Mouse (Mus musculus) thymus, adult 2 months (tissue): ENCODE measurements around the gene Slc8b1. TPM values are rescaled to one million over a fixed set of nuclear protein-coding genes. Genes with fewer than 3 reads are reported as not detected.

Source experiments
- DNase-seq: peaks from one replicate; pipeline ENCODE4 v3.0.0; 2021
- H3K27ac ChIP-seq: fragments of 200-500 bp; 2 replicates; pipeline ENCODE4 v1.5.1; 2012; ENCODE audit warnings: low read length, control low read depth; ENCODE audit not compliant: control insufficient read depth, insufficient read depth
- H3K27me3 ChIP-seq: fragments of 200-500 bp; 2 replicates; pipeline ENCODE4 v1.6.1; 2012; ENCODE audit warnings: mild to moderate bottlenecking, low read length, moderate library complexity, mixed read lengths; ENCODE audit not compliant: control insufficient read depth, insufficient read depth
- H3K36me3 ChIP-seq: fragments of 200-500 bp; 2 replicates; pipeline ENCODE4 v1.6.1; 2012; ENCODE audit warnings: mild to moderate bottlenecking, low read length, moderate library complexity; ENCODE audit not compliant: control insufficient read depth, insufficient read depth
- H3K4me1 ChIP-seq: fragments of 200-500 bp; replicated peaks from 2 replicates; pipeline ENCODE4 v1.6.1; 2012; ENCODE audit warnings: low read length; ENCODE audit not compliant: control insufficient read depth, insufficient read depth
- H3K4me3 ChIP-seq: fragments of 200-500 bp; 2 replicates; pipeline ENCODE4 v1.5.1; 2012; ENCODE audit warnings: mild to moderate bottlenecking, low read length, control low read depth, moderate library complexity; ENCODE audit not compliant: control insufficient read depth, insufficient read depth
- CTCF ChIP-seq: fragments of 200-500 bp; IDR thresholded peaks from 2 replicates; pipeline ENCODE4 v1.5.1; 2012; ENCODE audit warnings: mild to moderate bottlenecking, control low read depth, low read length, moderate library complexity, borderline replicate concordance; ENCODE audit not compliant: control insufficient read depth, poor library complexity, insufficient read depth; ENCODE audit errors: extremely low read depth
- POLR2A ChIP-seq: fragments of 200-500 bp; IDR thresholded peaks from 2 replicates; pipeline ENCODE4 v1.6.1; 2012; ENCODE audit warnings: mild to moderate bottlenecking, low read length, control low read depth, moderate library complexity; ENCODE audit not compliant: control insufficient read depth, poor library complexity, insufficient read depth; ENCODE audit errors: extremely low read depth
- WGBS: fragments of 180-500 bp; shearing (Covaris S2); methylation state at CpG from one replicate; pipeline ENCODE4 v1.1.7; 2018; 5-methylcytosine and 5-hydroxymethylcytosine counted together
- polyA plus RNA-seq: library from polyadenylated mRNA; depleted of rRNA; stranded (reverse); fragments of >200 nt; gene quantifications from 2 replicates; pipeline ENCODE4 v1.2.3, GENCODE M21; 2012

The Slc8b1 gene
- polyA plus RNA-seq, 1 experiment, result 29.1 TPM

DNA sequence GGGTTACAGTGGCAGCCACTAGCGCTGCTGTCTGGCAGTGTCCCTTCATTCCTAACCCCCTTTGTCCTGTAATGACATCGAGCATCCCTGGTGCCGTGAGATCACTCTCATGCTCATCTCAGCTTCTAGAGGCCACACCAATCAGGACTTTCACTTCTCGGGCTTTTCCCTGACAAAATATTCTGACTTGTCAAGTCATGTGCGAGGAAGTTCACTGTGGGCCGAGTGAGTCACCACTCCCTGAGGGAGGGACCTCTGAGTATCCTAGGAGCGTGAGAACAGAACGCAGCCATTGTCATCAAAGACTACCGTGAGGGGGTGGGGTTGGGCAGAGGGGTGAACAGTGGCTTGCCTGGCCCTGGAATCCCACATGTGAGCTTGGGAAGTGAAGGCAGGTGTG, 6.6 kb downstream of the Slc8b1 start:
- WGBS, result 80% methylated on average over 9 of the region's 9 CpGs
- no peak for TF ChIP-seq CTCF
- Histone ChIP-seq H3K4me1 (no peaks in the 10 kb centered on the region), H3K27me3 (no peaks in the 10 kb centered on the region), H3K27ac (no peak overlapping the region), H3K4me3 (no peak overlapping the region), H3K36me3 (no peaks in the 10 kb centered on the region)
- no peak for DNase-seq

DNA sequence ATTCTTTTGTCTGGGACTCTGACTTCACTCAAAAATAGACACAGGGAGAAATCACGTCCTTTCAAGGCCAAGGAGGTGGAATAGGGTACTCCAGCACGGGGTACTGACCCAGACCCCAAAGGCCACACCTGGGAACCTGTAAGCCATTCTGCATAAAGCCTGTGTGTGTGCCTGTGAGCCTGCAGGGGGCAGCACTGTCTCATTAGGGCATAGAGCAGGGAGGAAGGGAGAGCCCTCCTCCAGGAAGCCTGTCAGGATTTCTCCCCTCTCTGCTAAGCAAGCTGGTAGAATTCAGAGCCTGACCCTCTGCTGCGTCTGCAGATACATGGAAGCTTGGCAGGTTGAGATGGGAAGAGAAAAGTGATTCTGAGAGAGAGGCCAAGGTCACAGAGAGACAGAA, 11.7 kb downstream of the Slc8b1 start:
- 91% methylated on average over 3 of the region's 3 CpGs for WGBS
- DNase-seq, result peak; percentile 50

DNA sequence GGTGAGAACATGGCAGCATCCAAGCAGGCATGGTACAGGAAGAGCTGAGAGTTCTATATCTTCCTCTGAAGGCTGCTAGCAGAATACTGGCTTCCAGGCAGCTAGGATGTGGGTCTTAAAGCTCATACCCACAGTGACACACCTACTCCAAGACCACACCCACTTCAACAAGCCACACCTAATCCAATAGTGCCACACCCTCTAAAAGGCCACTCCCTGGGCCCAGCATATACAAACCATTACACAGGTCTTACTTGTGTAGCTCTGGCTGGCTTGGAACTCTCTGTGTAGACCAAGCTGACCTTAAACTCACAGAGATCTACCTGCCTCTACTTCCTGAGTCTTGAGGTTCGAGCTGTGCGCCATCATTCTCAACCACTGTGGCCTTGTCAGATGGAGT, 13.8 kb downstream of the Slc8b1 start:
- Histone ChIP-seq H3K4me1 (peaks cover 8% of the 10 kb centered on the region), H3K27me3 (no peaks in the 10 kb centered on the region), H3K4me3 (no peak overlapping the region), H3K36me3 (no peaks in the 10 kb centered on the region), H3K27ac (no peak overlapping the region)
- WGBS, result 99% methylated on average over 2 of the region's 2 CpGs
- no peak for DNase-seq
- TF ChIP-seq POLR2A, result no peak
- TF ChIP-seq CTCF, result no peak

More for the DNA sequence above, 11.7 kb downstream of the Slc8b1 start:
- Histone ChIP-seq H3K27ac (no peak overlapping the region), H3K4me1 (no peaks in the 10 kb centered on the region; the same call in 1 of the 2 replicates), H3K4me3 (no peak overlapping the region), H3K27me3 (no peaks in the 10 kb centered on the region), H3K36me3 (no peaks in the 10 kb centered on the region)
- peak; percentile 79; the same call in 1 of the 2 replicates for TF ChIP-seq CTCF
- no peak for TF ChIP-seq POLR2A

- DNase-seq, result no peak
- no peaks in the 10 kb centered on the region for H3K27me3 ChIP-seq
- peaks cover 8% of the 10 kb centered on the region for H3K4me1 ChIP-seq
- H3K36me3 ChIP-seq, result no peaks in the 10 kb centered on the region
- H3K27ac ChIP-seq, result no peak overlapping the region
- no peak overlapping the region for H3K4me3 ChIP-seq
- 71% methylated on average over 5 of the region's 5 CpGs for WGBS
- TF ChIP-seq CTCF (no peak), POLR2A (no peak)
These were observed 14.8 kb downstream of the Slc8b1 start for GRCm38 (mm10) chr5:120525737-120526136.

- DNase-seq, result no peak
- no peaks in the 10 kb centered on the region for H3K27me3 ChIP-seq
- TF ChIP-seq POLR2A (no peak), CTCF (no peak)
- H3K4me1 ChIP-seq, result peaks cover 8% of the 10 kb centered on the region
- WGBS, result 61% methylated on average over 11 of the region's 11 CpGs
- no peak overlapping the region for H3K27ac ChIP-seq
- H3K4me3 ChIP-seq, result no peak overlapping the region
- H3K36me3 ChIP-seq, result no peaks in the 10 kb centered on the region
These were observed 15.3 kb downstream of the Slc8b1 start for GRCm38 (mm10) chr5:120526311-120526710.

GRCm38 (mm10) chr5:120527296-120527964, 16.5 kb downstream of the Slc8b1 start:
- no peak for DNase-seq
- 26% methylated on average over 17 of the region's 20 CpGs for WGBS
- Histone ChIP-seq H3K27me3 (no peaks in the 10 kb centered on the region), H3K4me1 (peaks cover 8% of the 10 kb centered on the region), H3K36me3 (no peaks in the 10 kb centered on the region), H3K27ac (no peak overlapping the region), H3K4me3 (no peak overlapping the region)
- TF ChIP-seq POLR2A (no peak), CTCF (no peak)

DNA sequence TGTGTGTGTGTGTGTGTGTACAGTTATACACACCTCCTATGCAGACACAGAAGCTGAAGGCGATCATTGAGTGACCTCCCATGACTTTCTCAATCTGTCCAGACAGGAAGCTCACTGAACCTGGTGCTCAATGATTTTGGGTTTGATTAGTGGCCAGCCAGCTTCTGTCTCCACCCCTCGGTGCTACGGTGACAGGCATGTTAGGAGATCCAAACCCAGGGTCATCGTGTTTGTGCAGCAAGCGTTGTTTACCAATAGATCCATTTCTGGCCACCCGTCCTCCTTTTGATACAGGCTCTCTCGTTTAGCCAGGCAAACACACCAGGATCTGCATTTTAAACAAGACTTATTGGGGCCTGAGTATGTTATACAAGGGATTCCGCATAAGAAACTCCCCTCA, 20.7 kb downstream of the Slc8b1 start:
- H3K4me3 ChIP-seq, result no peak overlapping the region
- H3K27ac ChIP-seq, result no peak overlapping the region
- WGBS, result 95% methylated on average over 8 of the region's 8 CpGs
- H3K27me3 ChIP-seq, result no peaks in the 10 kb centered on the region
- no peak for DNase-seq
- H3K4me1 ChIP-seq, result peaks cover 8% of the 10 kb centered on the region
- TF ChIP-seq POLR2A (no peak), CTCF (no peak)
- peaks cover 14% of the 10 kb centered on the region for H3K36me3 ChIP-seq
